Mouse (Mus musculus) lung, postnatal 0 days (tissue): ENCODE results near the gene Dnah12.

Source experiments
- CTCF ChIP-seq: IDR thresholded peaks from 2 replicates; pipeline ENCODE4 v1.5.1; 2016; ENCODE audit warnings: antibody characterized with exemption, mild to moderate bottlenecking
- EP300 ChIP-seq: IDR thresholded peaks from 2 replicates; pipeline ENCODE4 v1.6.1; 2016; ENCODE audit warnings: antibody characterized with exemption, mild to moderate bottlenecking, control low read depth

DNA sequence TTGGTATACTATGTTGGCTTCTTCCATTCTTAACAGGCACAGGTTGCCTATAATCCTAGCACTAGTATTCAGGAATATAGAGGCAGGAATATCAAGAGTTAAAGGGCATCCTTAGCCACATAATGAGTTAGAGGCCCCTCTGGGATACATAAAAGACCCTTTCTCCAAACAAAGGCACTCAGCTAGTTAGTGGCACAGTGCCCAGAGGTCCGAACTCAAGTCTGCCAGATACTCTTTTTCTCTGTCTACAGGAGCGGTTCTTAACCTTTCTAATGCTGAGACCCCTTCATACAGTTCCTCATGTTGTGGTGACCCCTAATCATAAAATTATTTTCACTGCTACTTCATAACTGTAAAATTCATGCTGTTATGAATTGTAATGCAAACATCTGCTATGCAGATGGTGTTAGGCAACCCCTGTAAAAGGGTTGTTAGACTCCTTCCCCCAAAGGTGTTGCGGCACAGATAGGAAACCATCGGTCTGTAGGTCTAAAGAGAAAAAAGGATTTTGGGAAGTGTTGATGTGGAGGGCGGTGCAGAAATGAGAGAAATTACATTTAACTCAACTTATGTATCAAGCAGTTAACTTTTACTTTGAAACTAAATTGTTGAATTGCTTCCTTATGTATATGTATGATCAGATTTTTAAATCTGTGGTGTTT lies 47.0 kb upstream of the Dnah12 start:
- TF ChIP-seq CTCF (no peak), EP300 (no peak)
